Mouse (Mus musculus) forebrain, embryonic 11.5 days (tissue): ENCODE results near the gene Actr6. TPM values are rescaled to one million over a fixed set of nuclear protein-coding genes. Genes with fewer than 3 reads are reported as not detected.
"Not testable (repeated sequence)": the region's sequence is repeated elsewhere in the genome, so short reads cannot be mapped to it uniquely, and the experiment has no call there.

ENCODE experiments used
- ATAC-seq: fragments of 200-750 bp; cut with Nextera tagmentation; replicated peaks from 2 replicates; pipeline ENCODE4 v1.8.0; 2017; ENCODE audit warnings: moderate TSS enrichment; ENCODE audit not compliant: low FRiP score
- DNase-seq: peaks from one replicate; pipeline ENCODE4 v3.0.0-alpha.2; 2017; ENCODE audit warnings: low spot score
- H3K27ac ChIP-seq: fragments of 300-500 bp; sonication (generic); 2 replicates; pipeline ENCODE4 v1.5.1; 2014; ENCODE audit warnings: low read depth, low read length
- H3K27me3 ChIP-seq: fragments of 300-500 bp; sonication (generic); 2 replicates; pipeline ENCODE4 v1.6.1; 2014; ENCODE audit warnings: mild to moderate bottlenecking, low read length, mixed read lengths; ENCODE audit not compliant: control insufficient read depth, insufficient read depth
- H3K36me3 ChIP-seq: fragments of 300-500 bp; sonication (generic); 2 replicates; pipeline ENCODE4 v1.6.1; 2014; ENCODE audit warnings: mild to moderate bottlenecking, low read length, moderate library complexity, mixed read lengths; ENCODE audit not compliant: control insufficient read depth, insufficient read depth
- H3K4me1 ChIP-seq: fragments of 300-500 bp; sonication (generic); replicated peaks from 2 replicates; pipeline ENCODE4 v1.6.1; 2014; ENCODE audit warnings: low read length, mixed read lengths; ENCODE audit not compliant: control insufficient read depth, insufficient read depth
- H3K4me2 ChIP-seq: fragments of 300-500 bp; sonication (generic); 2 replicates; pipeline ENCODE4 v1.6.1; 2014; ENCODE audit warnings: low read depth, mild to moderate bottlenecking, low read length, moderate library complexity, mixed read lengths; ENCODE audit not compliant: severe bottlenecking
- H3K4me3 ChIP-seq: fragments of 300-500 bp; sonication (generic); 2 replicates; pipeline ENCODE4 v1.5.1; 2014; ENCODE audit warnings: low read depth, low read length
- H3K9ac ChIP-seq: fragments of 300-500 bp; sonication (generic); 2 replicates; pipeline ENCODE4 v1.6.1; 2014; ENCODE audit warnings: low read length
- H3K9me3 ChIP-seq: fragments of 300-500 bp; sonication (generic); 2 replicates; pipeline ENCODE4 v1.6.1; 2016; ENCODE audit warnings: low read length, mixed read lengths; ENCODE audit not compliant: control insufficient read depth
- WGBS: fragments of 180-500 bp; shearing (Covaris S2); extraction: QIAGEN DNeasy Blood & Tissue Kit; methylation state at CpG from one replicate; pipeline ENCODE4 v1.1.7; 2014; 5-methylcytosine and 5-hydroxymethylcytosine counted together
- polyA plus RNA-seq: library from polyadenylated mRNA; unstranded; fragments of >200 nt; fragmentation: Nextera tagmentation; extraction: Ambion mirVana; gene quantifications from 2 replicates; pipeline ENCODE4 v1.2.1, GENCODE M21; 2014

Actr6 gene
- polyA plus RNA-seq, 1 experiment from 2014 or later = 39.9 TPM

GRCm38 (mm10) chr10:89696270-89696669, 35.8 kb downstream of the Actr6 start:
- not testable (repeated sequence) for DNase-seq, H3K4me3 ChIP-seq, H3K27ac ChIP-seq, H3K36me3 ChIP-seq, H3K9ac ChIP-seq, H3K27me3 ChIP-seq, ATAC-seq, H3K4me2 ChIP-seq, H3K4me1 ChIP-seq, H3K9me3 ChIP-seq
- 68% methylated on average over 2 of the region's 2 CpGs for WGBS

- WGBS = 84% methylated on average over 20 of the region's 20 CpGs
- no peak for DNase-seq
- no peak for ATAC-seq
- no peak overlapping the region for H3K4me3 ChIP-seq
- no peaks in the 10 kb centered on the region for H3K36me3 ChIP-seq
- H3K9me3 ChIP-seq = no peaks in the 10 kb centered on the region
- no peak overlapping the region for H3K9ac ChIP-seq
- H3K4me2 ChIP-seq = no peak overlapping the region
- H3K27me3 ChIP-seq = no peaks in the 10 kb centered on the region
- no peaks in the 10 kb centered on the region for H3K4me1 ChIP-seq
- H3K27ac ChIP-seq = no peak overlapping the region
These were observed 36.7 kb downstream of the Actr6 start for GRCm38 (mm10) chr10:89695194-89695911.

GRCm38 (mm10) chr10:89690021-89690420, 42.1 kb downstream of the Actr6 start:
- Histone ChIP-seq H3K4me3 (no peak overlapping the region), H3K9me3 (no peaks in the 10 kb centered on the region), H3K36me3 (no peaks in the 10 kb centered on the region), H3K4me1 (0 out of 2 replicates have a peak, but pooled peaks cover 2% of the 10 kb centered on the region), H3K9ac (no peak overlapping the region), H3K27ac (no peak overlapping the region), H3K4me2 (no peak overlapping the region), H3K27me3 (no peaks in the 10 kb centered on the region)
- WGBS = 64% methylated on average over 8 of the region's 8 CpGs
- DNase-seq = no peak
- no peak for ATAC-seq

- ATAC-seq = no peak
- Histone ChIP-seq H3K27me3 (no peaks in the 10 kb centered on the region), H3K36me3 (no peaks in the 10 kb centered on the region), H3K9me3 (no peaks in the 10 kb centered on the region), H3K27ac (no peak overlapping the region), H3K9ac (no peak overlapping the region), H3K4me1 (0 out of 2 replicates have a peak, but pooled peaks cover 2% of the 10 kb centered on the region), H3K4me2 (no peak overlapping the region), H3K4me3 (no peak overlapping the region)
- no peak for DNase-seq
- whole genome bisulfite sequencing = 85% methylated on average over 2 of the region's 2 CpGs
These were observed 44.6 kb downstream of the Actr6 start for GRCm38 (mm10) chr10:89687455-89687854.

- Histone ChIP-seq H3K27me3 (no peaks in the 10 kb centered on the region), H3K4me1 (0 out of 2 replicates have a peak, but pooled peaks cover 2% of the 10 kb centered on the region), H3K9me3 (no peaks in the 10 kb centered on the region), H3K4me2 (peak within 1 kb of the TSS; percentile 79), H3K27ac (no peak within 1 kb of the TSS), H3K9ac (peak within 1 kb of the TSS; percentile 85), H3K4me3 (peak within 1 kb of the TSS; percentile 97), H3K36me3 (no peaks in the 10 kb centered on the region)
- WGBS = 7% methylated on average over 28 of the region's 31 CpGs
- DNase-seq (peak; percentile 96), ATAC-seq (peak; percentile 100)
These were observed 45.8 kb downstream of the Actr6 start, which contains the start of gene Scyl2 for GRCm38 (mm10) chr10:89686139-89686808. TSS of gene Scyl2 (minus strand) at chr10:89686285.

- peak; percentile 79 for ATAC-seq
These were observed 46.5 kb downstream of the Actr6 start for GRCm38 (mm10) chr10:89685391-89686138.

GRCm38 (mm10) chr10:89682961-89683360, 49.1 kb downstream of the Actr6 start:
- Histone ChIP-seq H3K27ac (no peak overlapping the region), H3K4me1 (0 out of 2 replicates have a peak, but pooled peaks cover 2% of the 10 kb centered on the region), H3K36me3 (no peaks in the 10 kb centered on the region), H3K4me3 (no peak overlapping the region), H3K9me3 (no peaks in the 10 kb centered on the region), H3K9ac (no peak overlapping the region), H3K27me3 (no peaks in the 10 kb centered on the region), H3K4me2 (no peak overlapping the region)
- ATAC-seq (no peak), DNase-seq (no peak)
- 78% methylated on average over 10 of the region's 10 CpGs for WGBS

More at GRCm38 (mm10) chr10:89685391-89686138, 46.5 kb downstream of the Actr6 start:
- H3K9me3 ChIP-seq = no peaks in the 10 kb centered on the region
- DNase-seq = peak; percentile 76
- H3K4me3 ChIP-seq = peak overlapping the region; percentile 97
- H3K27ac ChIP-seq = no peak overlapping the region
- peak overlapping the region; percentile 79 for H3K4me2 ChIP-seq
- WGBS = under 1% methylated on average over 51 of the region's 51 CpGs
- 0 out of 2 replicates have a peak, but pooled peaks cover 2% of the 10 kb centered on the region for H3K4me1 ChIP-seq
- no peaks in the 10 kb centered on the region for H3K27me3 ChIP-seq
- peak overlapping the region; percentile 85 for H3K9ac ChIP-seq
- H3K36me3 ChIP-seq = no peaks in the 10 kb centered on the region

- Histone ChIP-seq H3K36me3 (no peaks in the 10 kb centered on the region), H3K4me1 (0 out of 2 replicates have a peak, but pooled peaks cover 2% of the 10 kb centered on the region), H3K9me3 (no peaks in the 10 kb centered on the region), H3K27ac (no peak overlapping the region), H3K9ac (no peak overlapping the region), H3K27me3 (no peaks in the 10 kb centered on the region), H3K4me2 (no peak overlapping the region), H3K4me3 (no peak overlapping the region)
- DNase-seq (no peak), ATAC-seq (no peak)
- 92% methylated on average over 1 of the region's 1 CpGs for whole genome bisulfite sequencing
These were observed 49.9 kb downstream of the Actr6 start for GRCm38 (mm10) chr10:89682157-89682556.
